Mouse (Mus musculus) kidney, adult 9 months (tissue): ENCODE data around the gene Glra4.
"Not testable (repeated sequence)": the region's sequence is repeated elsewhere in the genome, so short reads cannot be mapped to it uniquely, and the experiment has no call there.

ENCODE experiments used
- DNase-seq: peaks from one replicate; pipeline ENCODE4 v3.0.0; 2022

Gene Glra4

DNA sequence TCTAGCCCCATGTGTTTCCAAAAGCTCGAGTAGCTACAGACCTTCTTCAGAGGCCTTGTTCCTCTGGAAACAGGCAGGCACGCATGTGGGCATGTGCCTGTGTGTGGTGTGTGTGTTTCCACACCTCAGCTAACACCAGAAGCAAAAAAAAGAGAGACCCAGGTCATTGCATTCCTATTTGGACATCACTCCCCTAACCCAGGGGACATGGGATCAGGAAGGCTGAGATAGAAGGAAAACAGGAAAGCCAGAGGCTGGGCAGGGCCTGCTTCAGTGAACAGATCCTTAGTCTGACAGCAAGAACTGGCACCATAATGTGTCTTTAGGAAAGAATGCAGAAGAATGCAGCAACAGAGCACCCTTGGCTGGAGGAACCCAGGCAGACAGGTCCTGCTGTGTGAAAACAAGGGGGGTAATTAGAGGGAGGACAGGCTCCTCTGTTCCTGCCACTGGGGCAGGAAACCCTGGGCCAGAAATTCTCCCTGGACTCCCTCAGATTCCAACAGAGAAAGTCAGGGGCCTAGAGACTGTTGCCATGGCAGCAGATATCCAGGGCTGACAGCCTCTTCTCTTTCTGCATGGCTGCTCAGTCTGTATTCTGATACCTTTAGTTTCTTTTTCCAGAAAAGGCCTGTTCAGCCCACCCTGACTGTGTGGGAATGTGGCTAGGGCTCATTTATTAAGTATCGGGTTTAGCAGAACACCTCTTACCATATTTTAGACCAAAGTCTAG, 65.0 kb downstream of the Glra4 start:
- DNase-seq, result not testable (repeated sequence)

DNA sequence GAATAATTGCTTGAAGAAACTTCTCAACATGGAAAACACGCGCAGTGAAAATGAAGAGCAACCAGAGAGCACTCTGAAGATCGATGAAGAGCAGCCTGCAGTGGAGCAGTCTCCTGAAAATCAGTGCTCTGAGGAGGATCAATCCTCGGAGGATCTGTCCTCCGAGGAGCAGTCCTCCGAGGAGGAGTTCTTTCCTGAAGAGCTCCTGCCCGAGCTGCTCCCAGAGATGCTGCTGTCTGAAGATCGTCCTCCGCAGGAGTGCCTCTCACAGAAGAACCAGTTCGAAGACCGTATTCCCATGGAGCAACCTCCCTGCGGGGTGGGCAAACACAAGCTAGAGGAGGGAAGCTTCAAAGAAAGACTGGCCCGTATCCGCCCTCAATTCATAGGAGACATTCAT, 71.2 kb downstream of the Glra4 start:
- DNase-seq, result no peak

GRCm38 (mm10) chrX:136708168-136708681, 71.7 kb downstream of the Glra4 start:
- peak; percentile 22 for DNase-seq
